Mouse (Mus musculus): ENCODE measurements around the gene Cmss1. TPM values are rescaled to one million over a fixed set of nuclear protein-coding genes. Genes with fewer than 3 reads are reported as not detected.
A peak's percentile ranks its signal among the peaks of the same experiment; 100 is the strongest.

The Cmss1 gene
- polyA plus RNA-seq, 1 experiment, result 6.5 TPM

DNA sequence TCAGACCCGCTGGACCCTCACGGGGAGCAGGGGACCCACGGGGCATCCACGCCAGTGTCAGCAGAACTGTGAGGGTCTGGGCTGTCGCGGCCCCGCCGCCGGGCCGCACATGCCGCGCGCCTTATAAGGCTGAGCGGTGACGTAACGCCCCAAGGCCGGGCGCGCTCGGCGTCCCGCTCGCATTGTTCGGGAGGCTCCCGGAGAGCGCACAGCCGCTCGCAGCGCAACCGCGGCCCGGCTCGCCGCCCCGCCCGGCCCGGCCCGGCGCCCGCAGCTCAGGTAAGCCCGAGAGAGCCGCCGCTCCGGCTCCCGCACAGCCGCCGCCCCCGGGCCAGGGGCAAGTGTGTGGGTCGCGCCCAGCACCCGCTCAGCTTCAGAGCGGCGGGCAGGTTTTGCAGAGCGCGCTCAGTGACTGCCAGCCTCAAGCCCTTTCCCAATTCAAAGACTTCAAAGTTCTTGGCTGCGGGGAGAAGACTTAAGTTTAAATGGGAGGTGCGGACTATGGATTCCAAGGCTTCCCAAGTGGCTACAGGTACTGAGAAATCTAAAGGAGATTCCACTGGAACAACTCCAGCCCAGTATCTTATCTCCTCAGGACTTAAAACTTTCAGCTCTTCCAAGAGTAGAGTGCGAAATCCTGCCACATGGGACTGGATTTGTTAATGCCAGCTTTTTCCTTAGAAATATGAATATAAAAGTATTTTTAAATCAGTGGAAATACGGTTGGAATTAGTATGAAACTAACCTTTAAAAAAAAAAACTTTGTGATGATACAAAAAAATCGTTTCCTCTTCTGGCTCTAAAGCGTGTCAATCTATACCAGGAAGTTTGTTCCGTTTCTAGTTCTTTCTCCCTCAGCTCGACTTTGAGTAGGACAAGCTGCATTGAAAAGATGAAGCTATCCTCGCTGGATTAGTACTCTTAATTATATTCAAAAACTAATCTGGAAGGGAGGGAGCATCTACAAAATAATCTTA, 57.3 kb downstream of the Cmss1 start:
- no peak for TF ChIP-seq POLR2A (IDR thresholded peaks at IDR 0.05; ENCODE audit: borderline replicate concordance, low read depth, low read length)
- no peak for TF ChIP-seq CTCF (IDR thresholded peaks at IDR 0.05; ENCODE audit: low read depth, low read length)
- Histone ChIP-seq H3K27ac (ENCODE audit: insufficient read depth, low read depth, low read length) (peak overlapping the region; percentile 54), H3K4me1 (ENCODE audit: control insufficient read depth, insufficient read depth, low read length) (peaks cover 29% of the 10 kb centered on the region)

DNA sequence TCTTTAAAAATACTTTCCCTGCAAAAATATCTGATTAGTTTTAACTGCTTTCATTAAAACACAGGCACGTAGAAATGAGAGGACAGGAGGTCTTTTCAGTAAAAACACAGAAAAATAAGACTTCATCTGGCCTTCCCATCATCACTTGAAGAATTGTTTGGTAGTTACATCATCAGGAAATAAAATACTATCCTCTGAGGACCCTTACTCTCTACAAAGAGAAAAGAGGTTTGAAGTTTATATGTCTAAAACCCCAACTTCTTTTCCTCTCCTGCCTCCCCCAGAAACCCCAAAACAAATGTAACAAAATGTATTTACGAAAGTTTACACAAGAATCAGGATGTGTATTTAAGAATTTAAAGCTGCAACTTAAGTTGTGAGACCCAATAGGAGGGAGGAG, 58.1 kb downstream of the Cmss1 start:
- Histone ChIP-seq H3K27ac (ENCODE audit: insufficient read depth, low read depth, low read length) (no peak overlapping the region), H3K4me1 (ENCODE audit: control insufficient read depth, insufficient read depth, low read length) (peaks cover 29% of the 10 kb centered on the region), H3K4me3 (ENCODE audit: insufficient read depth, low read length) (peak overlapping the region; percentile 61)
- TF ChIP-seq POLR2A (IDR thresholded peaks at IDR 0.05; ENCODE audit: borderline replicate concordance, low read depth, low read length), result no peak
- no peak for TF ChIP-seq CTCF (IDR thresholded peaks at IDR 0.05; ENCODE audit: low read depth, low read length)

More for the DNA sequence above, 57.3 kb downstream of the Cmss1 start:
- peak overlapping the region; percentile 61 for H3K4me3 ChIP-seq (ENCODE audit: insufficient read depth, low read length)

DNA sequence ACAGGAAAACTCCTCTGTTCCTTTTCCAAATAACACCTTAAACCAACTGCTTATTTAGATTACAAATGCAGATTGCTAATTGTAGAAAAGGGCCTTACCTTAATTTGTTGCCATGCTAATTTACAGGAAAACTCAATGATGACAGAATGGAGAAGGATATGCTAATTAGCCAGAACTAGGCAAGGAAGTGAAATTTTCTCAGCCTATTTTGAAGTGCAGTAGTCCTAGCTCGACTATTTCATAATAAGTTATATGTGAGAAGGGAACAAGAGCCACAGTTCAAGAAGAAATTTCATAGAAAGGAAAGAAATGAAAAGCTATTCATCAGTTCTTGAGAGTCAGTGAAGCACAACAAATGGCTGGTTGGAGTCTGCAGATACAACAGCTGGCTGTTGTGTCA, 60.3 kb downstream of the Cmss1 start:
- peaks cover 21% of the 10 kb centered on the region for H3K4me1 ChIP-seq (ENCODE audit: control insufficient read depth, insufficient read depth, low read length)
- H3K4me3 ChIP-seq (ENCODE audit: insufficient read depth, low read length), result no peak overlapping the region
- H3K27ac ChIP-seq (ENCODE audit: insufficient read depth, low read depth, low read length), result no peak overlapping the region
- TF ChIP-seq POLR2A (IDR thresholded peaks at IDR 0.05; ENCODE audit: borderline replicate concordance, low read depth, low read length) (no peak), CTCF (IDR thresholded peaks at IDR 0.05; ENCODE audit: low read depth, low read length) (no peak)

DNA sequence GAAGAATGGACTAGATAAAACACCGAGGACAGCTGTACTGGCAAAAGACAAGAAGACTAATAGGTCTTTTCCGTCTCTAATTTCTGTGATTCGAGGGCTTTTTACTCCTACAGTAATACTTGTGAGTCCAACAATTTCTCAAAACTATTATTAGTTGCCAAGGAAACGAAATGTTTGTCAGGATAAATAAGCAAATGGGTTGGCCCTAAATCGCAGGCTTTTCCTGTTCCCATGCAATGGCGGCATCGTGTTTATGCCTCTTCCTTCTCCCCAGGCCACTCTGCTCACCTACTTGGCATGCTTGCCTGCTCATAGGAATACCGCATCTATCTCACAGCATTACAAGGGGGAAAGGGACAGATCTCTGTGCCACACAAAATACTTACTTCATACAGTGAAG, 62.2 kb downstream of the Cmss1 start:
- Histone ChIP-seq H3K4me3 (ENCODE audit: insufficient read depth, low read length) (no peak overlapping the region), H3K27ac (ENCODE audit: insufficient read depth, low read depth, low read length) (no peak overlapping the region), H3K4me1 (ENCODE audit: control insufficient read depth, insufficient read depth, low read length) (peaks cover 21% of the 10 kb centered on the region)
- TF ChIP-seq POLR2A (IDR thresholded peaks at IDR 0.05; ENCODE audit: borderline replicate concordance, low read depth, low read length), result no peak
- no peak for TF ChIP-seq CTCF (IDR thresholded peaks at IDR 0.05; ENCODE audit: low read depth, low read length)

DNA sequence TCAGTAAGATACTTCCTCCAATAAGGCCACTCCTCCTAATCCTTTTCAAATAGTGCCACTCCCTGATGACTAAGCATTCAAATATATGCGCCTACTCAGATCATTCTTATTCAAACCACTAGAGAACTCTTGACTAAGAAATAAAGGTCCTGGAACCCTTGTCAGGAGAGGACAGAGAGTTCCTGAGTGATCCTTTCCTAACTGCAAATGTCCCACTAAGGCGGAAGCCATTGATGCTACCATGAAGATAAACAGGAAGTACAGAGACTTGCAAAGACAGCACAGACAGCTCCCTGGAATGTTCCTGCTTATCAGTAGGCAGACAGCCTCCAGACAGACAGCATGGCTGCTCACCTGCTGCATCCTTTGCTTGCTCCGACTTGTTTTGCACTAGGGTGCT, 63.4 kb downstream of the Cmss1 start:
- peaks cover 23% of the 10 kb centered on the region for H3K4me1 ChIP-seq (ENCODE audit: control insufficient read depth, insufficient read depth, low read length)
- no peak for TF ChIP-seq CTCF (IDR thresholded peaks at IDR 0.05; ENCODE audit: low read depth, low read length)
- no peak for TF ChIP-seq POLR2A (IDR thresholded peaks at IDR 0.05; ENCODE audit: borderline replicate concordance, low read depth, low read length)
- no peak overlapping the region for H3K4me3 ChIP-seq (ENCODE audit: insufficient read depth, low read length)
- H3K27ac ChIP-seq (ENCODE audit: insufficient read depth, low read depth, low read length), result no peak overlapping the region

DNA sequence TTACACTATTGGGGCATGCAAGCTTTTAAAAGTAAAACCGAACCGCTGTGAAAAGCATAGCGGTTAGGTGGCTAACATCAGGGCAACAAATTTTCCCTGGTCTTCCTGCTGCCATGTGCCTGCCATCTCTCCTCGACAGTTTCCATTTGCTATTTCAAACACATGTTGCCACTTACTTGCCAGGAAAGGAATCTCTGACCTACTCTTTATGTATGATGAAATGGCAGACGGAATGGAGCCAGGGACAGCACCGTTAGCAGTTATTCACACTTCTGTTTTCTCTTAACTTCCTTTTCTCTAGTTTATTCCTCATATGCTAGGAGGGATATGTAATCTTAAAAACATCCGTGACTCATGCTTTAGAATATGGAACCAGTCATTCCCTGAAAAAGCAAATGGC, 70.2 kb downstream of the Cmss1 start:
- TF ChIP-seq POLR2A (IDR thresholded peaks at IDR 0.05; ENCODE audit: borderline replicate concordance, low read depth, low read length) (no peak), CTCF (IDR thresholded peaks at IDR 0.05; ENCODE audit: low read depth, low read length) (no peak)
- no peak overlapping the region for H3K4me3 ChIP-seq (ENCODE audit: insufficient read depth, low read length)
- peaks cover 33% of the 10 kb centered on the region for H3K4me1 ChIP-seq (ENCODE audit: control insufficient read depth, insufficient read depth, low read length)
- H3K27ac ChIP-seq (ENCODE audit: insufficient read depth, low read depth, low read length), result peak overlapping the region; percentile 81

DNA sequence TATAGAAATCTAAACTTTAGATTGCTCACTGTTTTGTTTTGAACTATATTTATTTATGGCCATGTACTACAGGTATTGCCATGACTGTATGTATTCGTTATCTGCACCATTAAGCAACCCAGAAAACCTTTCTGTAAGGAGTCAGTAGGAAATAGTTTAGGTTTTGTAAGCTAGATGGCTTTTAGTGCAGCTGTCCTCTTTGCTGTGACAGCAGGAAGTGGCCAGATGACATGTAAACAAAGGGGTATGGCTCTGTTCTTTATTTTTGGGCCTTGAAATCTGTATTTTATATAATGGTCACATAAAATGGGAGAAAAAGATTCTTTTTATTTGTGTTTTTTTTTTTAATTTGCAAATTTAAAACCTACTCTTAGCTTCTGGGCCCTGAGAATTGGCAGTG, 71.9 kb downstream of the Cmss1 start:
- Histone ChIP-seq H3K4me1 (ENCODE audit: control insufficient read depth, insufficient read depth, low read length) (peaks cover 44% of the 10 kb centered on the region), H3K4me3 (ENCODE audit: insufficient read depth, low read length) (no peak overlapping the region), H3K27ac (ENCODE audit: insufficient read depth, low read depth, low read length) (no peak overlapping the region)
- no peak for TF ChIP-seq CTCF (IDR thresholded peaks at IDR 0.05; ENCODE audit: low read depth, low read length)

DNA sequence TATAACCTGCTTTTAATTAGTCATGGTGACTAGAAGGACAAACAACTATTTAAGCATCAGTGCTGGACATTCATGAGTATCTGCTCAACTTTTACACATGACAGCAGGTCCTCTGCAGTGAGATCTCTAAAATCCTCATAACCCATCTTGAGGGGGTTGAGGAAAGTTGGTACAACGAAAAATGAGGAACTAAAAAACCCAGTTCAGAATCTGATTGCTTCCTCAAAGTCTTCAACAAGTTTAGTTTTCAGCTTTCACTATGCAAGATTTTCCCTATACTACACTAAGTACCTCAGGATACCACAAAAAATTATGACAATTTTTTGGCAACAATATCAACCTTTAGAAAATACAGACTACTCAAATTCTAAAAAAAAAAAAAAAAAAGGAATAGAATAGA, 72.3 kb downstream of the Cmss1 start:
- no peak overlapping the region for H3K4me3 ChIP-seq (ENCODE audit: insufficient read depth, low read length)
- TF ChIP-seq POLR2A (IDR thresholded peaks at IDR 0.05; ENCODE audit: borderline replicate concordance, low read depth, low read length) (no peak), CTCF (IDR thresholded peaks at IDR 0.05; ENCODE audit: low read depth, low read length) (no peak)
- H3K4me1 ChIP-seq (ENCODE audit: control insufficient read depth, insufficient read depth, low read length), result peaks cover 44% of the 10 kb centered on the region
- H3K27ac ChIP-seq (ENCODE audit: insufficient read depth, low read depth, low read length), result no peak overlapping the region

DNA sequence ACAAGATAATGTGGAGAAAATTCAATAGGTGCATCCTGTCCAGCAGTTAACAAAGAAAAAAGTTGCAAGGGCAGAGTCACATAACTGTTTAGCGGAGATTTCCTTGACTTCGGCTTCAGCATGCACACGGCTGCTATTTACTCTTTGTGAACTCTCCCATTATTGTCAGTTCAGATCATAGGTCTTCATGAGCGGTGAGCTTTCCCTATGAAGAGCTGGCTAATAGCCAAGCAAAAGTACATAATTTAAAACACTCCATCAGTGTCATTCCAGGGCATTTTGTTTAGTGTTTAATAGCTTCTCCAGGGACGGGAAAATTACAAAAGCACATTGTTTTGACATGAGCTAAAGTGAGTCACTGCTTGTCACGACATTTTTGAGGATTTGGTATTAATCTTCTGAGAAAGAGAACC, 74.6 kb downstream of the Cmss1 start:
- TF ChIP-seq CTCF (IDR thresholded peaks at IDR 0.05; ENCODE audit: low read depth, low read length), result no peak
- no peak overlapping the region for H3K27ac ChIP-seq (ENCODE audit: insufficient read depth, low read depth, low read length)
- peaks cover 49% of the 10 kb centered on the region for H3K4me1 ChIP-seq (ENCODE audit: control insufficient read depth, insufficient read depth, low read length)
- H3K4me3 ChIP-seq (ENCODE audit: insufficient read depth, low read length), result no peak overlapping the region

DNA sequence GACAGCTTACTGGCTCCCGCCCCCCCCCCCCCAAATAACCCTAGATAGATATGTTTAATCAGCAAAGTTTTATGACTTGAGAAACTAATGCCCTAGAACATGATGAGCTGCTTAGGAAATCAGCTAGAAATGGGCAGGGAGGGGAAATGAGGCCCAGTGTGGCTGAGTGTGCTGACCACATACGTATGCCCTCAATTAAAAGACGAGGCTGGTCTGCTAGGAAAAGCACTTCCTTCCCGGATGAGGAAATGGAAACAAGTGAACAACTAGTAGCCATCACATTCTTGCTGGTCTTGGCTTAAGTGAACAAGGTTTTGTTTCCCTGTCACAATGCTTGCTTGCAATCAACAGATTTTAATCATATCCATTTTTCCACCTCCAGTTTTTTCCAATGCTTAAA, 76.1 kb downstream of the Cmss1 start:
- H3K4me3 ChIP-seq (ENCODE audit: insufficient read depth, low read length), result no peak overlapping the region
- TF ChIP-seq CTCF (IDR thresholded peaks at IDR 0.05; ENCODE audit: low read depth, low read length) (no peak), POLR2A (IDR thresholded peaks at IDR 0.05; ENCODE audit: borderline replicate concordance, low read depth, low read length) (no peak)
- H3K27ac ChIP-seq (ENCODE audit: insufficient read depth, low read depth, low read length), result no peak overlapping the region
- H3K4me1 ChIP-seq (ENCODE audit: control insufficient read depth, insufficient read depth, low read length), result peaks cover 47% of the 10 kb centered on the region

All from bone marrow macrophage, adult 2 months (primary cell).